Mouse (Mus musculus): ENCODE data around the gene Acaca.

GRCm38 (mm10) chr11:84271948-84272347, 142.5 kb downstream of the Acaca start:
- TF ChIP-seq POLR2A (IDR thresholded peaks at IDR 0.05; ENCODE audit: low read depth, low read length): no peak
- no peak for TF ChIP-seq CTCF (IDR thresholded peaks at IDR 0.05; ENCODE audit: borderline replicate concordance, insufficient read depth, low read length)

All from embryonic fibroblast, embryonic 13.5 days (primary cell).